Mouse (Mus musculus): ENCODE results near the gene Ptprr. TPM values are rescaled to one million over a fixed set of nuclear protein-coding genes. Genes with fewer than 3 reads are reported as not detected.
A peak's percentile ranks its signal among the peaks of the same experiment; 100 is the strongest.

Ptprr gene
- total RNA-seq, 2 experiments from 2014 or later: 2.0 TPM; not detected in 1

DNA sequence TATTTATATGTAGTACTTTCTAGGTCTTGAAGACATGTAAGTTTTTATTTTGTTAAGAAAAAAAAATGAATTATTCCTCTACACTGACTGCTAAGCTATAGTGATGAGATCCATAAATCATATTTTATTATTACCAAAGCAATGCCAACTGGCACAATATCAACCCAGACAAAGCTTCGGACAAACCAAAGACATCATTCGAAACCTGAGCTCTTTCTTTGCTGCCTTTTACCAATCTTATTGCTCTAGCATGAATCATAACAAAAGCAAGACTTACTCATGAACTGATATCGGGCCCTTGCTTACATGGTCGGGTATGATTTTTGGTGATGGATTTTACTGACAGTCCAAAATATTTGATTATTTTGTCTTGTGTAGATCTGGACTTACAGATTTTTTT lies 286.3 kb downstream of the Ptprr start:
- ATAC-seq (replicated peaks; ENCODE audit: poor library complexity, severe bottlenecking): no peak

DNA sequence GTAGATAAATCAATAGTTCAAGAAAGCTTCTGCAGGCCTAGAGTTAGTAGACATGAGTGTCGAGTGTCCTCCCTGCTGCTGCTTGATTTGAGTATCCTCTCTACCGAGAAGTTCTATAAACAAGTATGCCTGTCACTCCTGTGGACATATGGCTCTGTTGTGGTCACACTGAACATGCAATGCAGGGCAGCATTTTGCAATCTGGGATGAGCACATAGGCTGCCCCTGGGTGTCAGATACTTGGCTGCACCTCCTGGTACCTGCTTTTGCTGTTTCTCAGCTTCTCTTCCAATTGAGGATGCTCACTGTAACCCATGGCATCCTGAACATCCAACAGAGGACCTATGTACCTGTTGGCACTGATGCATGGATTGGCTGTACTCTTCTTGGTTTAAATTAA lies 291.4 kb downstream of the Ptprr start:
- ATAC-seq (replicated peaks; ENCODE audit: poor library complexity, severe bottlenecking): no peak; the same call in 1 of the 2 replicates

DNA sequence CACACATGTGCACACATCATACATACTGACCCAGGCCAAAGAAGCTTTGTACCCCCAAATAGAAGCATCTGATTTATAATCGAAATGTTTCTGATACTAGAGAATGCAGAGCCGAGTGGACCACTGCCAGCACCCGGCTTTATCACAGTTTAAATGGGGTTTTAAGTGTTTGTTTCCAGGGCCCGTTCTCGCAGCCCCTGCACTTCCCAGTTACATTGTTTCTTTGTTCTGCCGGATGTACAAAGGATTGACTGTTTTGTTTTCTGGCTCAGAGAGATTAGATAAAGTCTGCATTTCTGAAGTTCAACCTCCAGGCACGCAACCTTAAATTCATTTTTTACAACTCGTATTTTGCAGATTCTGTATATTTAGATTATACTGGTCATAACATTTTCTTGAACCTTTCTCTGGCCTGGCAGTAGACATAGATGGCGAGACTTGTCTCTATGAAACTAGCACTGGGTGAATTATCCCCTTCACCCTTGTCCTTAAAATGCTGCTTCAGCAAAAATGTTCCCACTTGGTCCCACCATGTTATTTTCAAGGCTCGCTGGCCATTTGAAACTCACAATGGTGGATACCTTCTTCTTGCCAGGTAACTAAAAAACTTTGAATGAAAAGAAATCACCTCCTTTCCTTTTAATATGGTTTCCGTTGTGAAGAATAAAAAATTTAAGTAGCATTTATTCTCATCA lies 292.6 kb downstream of the Ptprr start:
- no peak for ATAC-seq (replicated peaks; ENCODE audit: poor library complexity, severe bottlenecking)

DNA sequence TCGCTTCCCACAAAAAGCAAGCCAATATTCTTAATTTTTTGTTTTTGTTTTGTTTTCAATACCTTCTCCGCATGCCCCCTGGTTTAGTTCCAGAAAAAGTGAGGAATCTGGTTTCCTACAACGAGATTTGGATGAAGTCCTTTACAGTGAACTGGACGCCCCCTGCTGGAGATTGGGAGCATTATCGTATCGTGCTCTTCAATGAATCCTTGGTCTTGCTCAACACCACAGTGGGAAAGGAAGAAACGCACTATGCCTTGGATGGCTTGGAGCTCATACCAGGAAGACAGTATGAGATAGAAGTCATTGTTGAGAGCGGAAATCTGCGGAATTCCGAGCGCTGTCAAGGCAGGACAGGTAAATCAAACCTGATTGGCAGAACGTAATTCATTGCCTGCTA lies 301.2 kb downstream of the Ptprr start:
- peak; percentile 95 for ATAC-seq (replicated peaks; ENCODE audit: poor library complexity, severe bottlenecking)

Other genes with a start within 250 kb of the Ptprr start
- gene Tspan8, start 201.4 kb upstream of the Ptprr start, total RNA-seq (2014; fragmentation: Nextera tagmentation): not detected in 2 replicates
- 1.6 TPM in 1 of 2 replicates, not detected in the other for gene Tspan8, start 201.4 kb upstream of the Ptprr start, total RNA-seq (2017)
- gene 4933416C03Rik, start 95.7 kb downstream of the Ptprr start, total RNA-seq (2014; fragmentation: Nextera tagmentation): not detected in 2 replicates
- not detected in 2 replicates for gene 4933416C03Rik, start 95.7 kb downstream of the Ptprr start, total RNA-seq (2017)